Mouse (Mus musculus) 3T3-L1 (cell line): ENCODE results near the gene Pck1.
"Not testable (repeated sequence)": the region's sequence is repeated elsewhere in the genome, so short reads cannot be mapped to it uniquely, and the experiment has no call there.

Source experiments
- DNase-seq: peaks from one replicate; pipeline ENCODE4 v3.0.0-alpha.2; 2015; ENCODE audit warnings: low read depth, low spot score

Gene Pck1

DNA sequence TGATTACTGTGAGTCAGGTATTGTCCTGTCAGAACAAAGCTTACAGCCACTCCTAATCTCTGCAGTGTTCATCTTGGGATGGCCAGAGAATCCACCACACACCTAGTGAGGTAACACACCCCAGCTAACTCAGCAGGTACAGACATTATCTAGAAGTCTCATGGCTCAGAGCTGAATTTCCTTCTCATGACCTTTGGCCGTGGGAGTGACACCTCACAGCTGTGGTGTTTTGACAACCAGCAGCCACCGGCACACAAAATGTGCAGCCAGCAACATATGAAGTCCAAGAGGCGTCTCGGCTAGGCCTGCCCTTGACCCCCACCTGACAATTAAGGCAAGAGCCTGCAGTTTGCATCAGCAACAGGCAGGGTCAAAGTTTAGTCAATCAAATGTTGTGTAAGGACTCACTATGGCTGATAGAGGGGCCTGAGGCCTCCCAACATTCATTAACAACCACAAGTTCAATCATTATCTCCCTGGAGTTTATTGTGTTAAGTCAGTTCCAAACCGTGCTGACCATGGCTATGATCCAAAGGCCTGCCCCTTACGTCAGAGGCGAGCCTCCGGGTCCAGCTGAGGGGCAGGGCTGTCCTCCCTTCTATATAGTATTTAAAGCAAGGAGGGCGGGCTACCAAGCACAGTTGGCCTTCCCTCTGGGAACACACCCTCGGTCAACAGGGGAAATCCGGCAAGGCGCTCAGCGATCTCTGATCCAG is at the start of gene Pck1:
Gene Pck1, plus strand, starts transcription at position 613 of the 716 bp plus-strand sequence.
- no peak for DNase-seq

DNA sequence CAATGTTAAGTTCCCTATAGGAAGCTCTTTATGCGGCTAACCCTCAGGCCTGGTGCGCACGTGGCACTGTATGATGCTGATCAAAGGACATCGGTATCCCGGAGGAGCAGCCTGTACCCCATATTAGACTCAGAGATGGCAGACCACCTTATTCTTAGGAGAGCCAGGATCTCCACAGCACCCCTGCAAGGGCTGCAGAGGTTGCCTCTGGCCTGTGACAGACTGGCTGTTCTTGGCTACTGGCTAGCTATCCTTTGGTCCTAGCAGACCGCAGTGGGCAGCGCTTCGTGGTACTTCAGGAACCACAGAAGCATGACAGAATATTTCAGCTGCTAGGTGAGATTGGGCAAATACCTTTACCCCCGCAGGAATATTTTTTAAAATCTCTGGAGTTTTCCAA is 46.4 kb upstream of the Pck1 start:
- DNase-seq = no peak

DNA sequence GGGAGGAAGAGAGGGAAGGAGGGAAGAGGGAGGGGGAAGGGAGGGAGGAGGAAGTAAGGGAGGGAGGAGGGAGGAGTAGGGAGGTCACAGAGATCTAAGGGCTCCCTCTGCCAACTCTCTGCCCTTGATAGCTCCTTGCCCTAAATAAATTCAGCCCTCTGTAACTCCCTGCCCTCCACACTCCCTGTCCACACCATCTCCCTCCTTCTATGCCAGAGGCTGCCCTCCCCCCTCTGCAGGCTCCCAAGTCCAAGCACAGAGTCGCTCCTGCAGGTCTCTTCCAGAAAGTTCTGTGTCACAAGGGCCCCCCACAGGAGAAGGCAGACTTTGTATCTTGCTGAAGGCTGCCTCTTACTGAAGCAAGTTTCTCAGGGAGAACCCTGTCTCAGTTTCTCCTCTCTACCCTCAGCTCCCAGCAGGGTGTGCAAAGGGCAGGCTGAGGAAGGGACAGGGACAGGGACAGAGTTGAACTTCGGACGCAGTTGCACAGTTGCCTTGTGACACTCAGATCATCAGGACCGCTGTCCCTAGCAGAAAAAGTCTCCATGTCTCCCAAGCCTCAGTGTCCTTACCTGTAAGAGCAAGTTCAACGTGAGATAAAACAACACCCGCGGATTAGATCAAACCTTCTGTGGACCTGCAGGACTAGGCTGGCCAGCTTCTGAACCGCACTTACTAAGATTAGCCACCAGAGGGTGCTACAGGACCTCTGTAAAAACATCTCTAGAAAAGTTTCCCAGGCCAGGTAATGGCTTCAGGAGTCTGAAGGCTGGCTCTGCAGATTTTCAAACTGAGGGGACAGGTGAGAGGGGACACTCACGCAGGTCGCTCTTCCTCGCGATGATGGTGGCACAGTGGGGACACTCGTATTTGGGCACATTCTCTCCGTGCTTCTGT is 45.7 kb upstream of the Pck1 start:
- peak; percentile 84 for DNase-seq

DNA sequence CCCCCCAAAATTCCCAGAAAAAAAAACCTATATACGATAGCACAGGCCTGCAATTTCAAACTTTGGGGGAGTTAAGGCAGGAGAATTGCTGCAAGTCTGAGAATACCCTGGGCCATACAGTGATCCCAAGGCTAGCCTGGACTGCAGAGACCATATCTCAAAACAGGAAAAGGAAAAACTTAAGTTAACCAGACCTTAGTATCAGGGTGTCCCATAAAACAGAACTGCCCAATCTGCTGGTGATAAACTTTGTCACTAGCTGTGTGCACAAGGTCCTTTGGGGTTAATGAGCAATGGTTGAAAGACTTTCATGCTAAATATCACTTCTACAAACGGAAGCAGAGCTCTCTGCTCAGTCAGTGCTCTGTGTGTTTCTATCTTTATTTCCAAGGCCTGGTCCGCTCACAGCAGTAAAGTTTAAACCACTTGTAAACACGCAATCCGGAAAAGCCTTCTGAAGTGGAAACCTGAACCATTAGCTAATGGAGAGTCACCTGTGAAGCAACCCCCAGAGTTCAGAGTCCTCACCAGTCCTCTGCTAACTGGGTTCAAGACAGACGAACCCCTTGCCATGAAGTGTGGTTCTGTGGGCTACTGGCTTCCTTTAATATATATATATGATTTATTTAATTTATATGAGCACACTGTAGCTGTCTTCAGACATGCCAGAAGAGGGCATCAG is 44.2 kb upstream of the Pck1 start:
- no peak for DNase-seq

DNA sequence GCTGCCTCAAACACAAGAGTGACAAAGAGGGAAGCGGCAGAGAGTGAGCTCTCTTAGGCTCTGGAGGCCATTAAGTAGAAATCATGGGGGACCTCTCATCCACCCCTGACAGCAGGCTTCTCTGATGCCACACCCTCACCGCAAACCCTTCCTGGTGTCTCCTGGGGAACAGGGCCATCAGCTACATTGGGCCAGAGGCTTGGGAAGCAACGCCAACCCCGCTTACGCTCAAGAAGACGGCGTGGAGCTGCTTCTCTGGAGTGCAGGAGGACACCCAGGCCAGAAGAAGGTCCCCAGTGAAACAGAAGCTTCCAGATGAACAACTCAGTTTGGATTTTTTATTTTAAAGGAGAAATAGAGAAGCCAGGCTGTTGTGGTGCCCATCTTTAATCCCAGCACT is 43.3 kb upstream of the Pck1 start:
- no peak for DNase-seq

DNA sequence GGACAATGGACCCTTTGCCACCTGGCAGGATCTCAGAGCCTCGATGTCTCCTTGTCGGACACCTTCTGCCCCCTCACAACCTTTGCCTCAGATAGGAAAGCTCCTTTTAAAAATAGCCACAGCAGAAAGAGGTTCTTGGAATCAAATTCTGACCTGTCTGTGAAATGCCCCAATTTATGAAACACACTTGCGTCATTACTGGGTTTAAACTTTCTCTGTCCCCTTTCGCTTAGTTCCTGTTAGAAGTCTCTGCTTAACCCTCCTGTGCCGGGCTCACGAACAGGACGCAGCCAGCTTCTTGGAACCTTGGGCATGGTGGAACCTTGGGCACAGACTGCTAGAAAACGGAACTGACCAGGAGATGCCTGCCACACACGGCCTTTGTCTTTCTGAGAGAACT is 42.3 kb upstream of the Pck1 start:
- no peak for DNase-seq

DNA sequence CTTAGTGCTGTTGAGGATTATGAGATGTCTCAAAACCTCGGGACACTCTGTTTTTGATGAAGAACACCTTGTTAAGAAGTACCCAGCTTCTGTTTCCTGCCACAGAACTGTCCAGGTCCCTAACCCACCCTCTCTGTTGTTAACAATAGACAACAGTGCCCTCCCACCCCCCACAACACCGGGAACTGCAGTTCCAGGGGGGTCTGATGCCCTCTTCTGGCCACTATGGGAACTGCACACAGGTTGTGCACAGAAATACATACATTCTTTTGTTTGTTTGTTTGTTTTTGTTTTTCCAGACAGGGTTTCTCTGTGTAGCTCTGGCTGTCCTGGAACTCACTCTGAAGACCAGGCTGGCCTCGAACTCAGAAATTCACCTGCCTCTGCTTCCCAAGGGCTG is 39.1 kb upstream of the Pck1 start:
- DNase-seq = not testable (repeated sequence)

DNA sequence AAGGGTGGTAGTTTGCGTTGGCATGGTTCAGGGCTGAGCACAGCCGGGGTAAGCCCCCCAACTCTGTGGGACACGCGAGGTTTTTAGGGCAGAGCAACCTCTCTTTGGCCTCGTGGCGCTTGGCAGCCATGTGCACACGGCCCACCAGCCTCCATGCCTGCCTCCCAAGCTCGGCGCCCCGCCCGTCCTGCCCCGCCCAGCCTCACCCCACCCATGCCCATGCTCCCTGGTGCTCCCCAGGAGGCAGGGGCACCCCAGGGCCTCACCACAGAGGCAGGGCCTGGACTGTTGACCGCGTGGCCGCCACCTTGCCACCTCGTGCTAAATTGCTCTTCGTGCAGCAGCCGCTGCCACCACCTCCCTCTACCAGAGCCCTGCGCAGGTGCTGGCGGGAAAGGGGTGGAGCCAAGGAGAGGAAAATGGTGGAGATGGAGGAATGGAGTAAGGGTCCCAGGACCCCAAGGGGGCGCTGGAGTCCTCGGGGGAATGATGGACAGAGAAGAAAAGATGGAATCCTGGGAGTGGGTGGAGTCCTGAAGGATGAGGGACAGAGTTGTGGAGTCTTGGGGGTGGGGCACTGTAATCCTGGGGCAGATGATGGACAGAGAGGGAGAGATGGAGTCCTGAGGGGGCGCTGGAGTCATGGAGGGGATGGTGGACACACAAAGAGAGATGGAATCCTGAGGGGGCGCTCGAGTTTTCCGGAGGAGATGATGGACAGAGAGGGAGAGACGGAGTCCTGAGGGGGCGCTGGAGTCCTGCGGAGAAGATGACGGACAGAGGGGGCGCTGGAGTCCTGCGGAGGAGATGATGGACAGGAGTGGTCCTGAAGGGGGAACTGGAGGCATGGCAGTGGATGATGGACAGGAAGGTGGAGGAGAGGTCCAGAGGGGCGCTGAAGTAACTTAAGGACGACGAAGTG is 33.6 kb upstream of the Pck1 start, which contains the start of gene Ctcfl:
Gene Ctcfl, minus strand, starts transcription at position 503 of the 922 bp plus-strand sequence.
- no peak for DNase-seq

DNA sequence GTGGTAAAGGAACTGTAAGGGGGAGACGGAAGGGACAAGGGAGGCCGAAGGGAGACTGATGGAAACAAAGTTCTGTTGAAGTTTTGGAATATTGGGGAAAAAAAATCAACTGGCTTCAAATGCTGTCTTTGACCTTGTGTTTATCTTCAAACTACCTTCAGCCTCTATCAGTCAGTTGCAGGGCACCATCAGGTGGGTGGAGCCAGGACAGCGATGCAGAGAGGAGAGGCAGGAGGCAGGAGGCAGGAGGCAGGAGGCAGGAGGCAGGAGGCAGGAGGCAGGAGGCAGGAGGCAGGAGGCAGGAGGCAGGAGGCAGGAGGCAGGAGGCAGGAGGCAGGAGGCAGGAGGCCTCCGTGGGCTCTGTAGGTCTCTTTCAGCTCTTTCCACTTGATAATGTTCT is 32.7 kb upstream of the Pck1 start:
- DNase-seq = not testable (repeated sequence)

DNA sequence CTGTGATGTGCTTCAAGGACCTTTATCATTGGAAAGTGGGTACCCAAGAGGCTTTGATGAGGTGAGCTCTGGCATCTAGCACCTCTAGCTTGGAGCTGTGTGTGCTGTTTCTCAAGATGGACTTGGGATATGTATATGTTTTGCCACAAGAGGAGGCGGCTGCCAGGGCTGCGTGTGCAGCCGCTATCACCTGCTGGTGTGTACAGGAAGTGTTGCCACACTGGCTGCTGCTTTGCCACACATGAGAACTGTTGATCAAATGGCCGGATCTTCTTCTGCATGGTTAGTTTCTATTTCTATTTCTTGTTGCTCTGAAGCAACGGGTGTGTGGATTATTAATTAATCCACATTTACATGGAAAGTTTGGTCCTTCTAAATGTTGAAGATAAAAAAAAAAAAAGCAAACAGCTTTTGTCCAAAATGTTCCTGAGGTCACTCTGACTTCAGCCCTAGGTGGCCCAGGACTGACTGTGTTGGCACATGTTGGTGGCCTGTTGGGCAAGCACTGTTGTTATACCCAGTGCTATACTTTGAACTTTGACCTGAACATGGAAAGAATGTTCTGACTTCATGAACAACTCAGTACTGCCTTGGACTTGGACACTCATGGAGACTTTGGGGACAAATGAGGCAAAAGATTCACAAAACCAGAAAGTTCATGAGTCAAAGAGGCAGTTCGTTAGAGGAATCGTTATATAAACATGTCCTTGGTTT is 28.7 kb upstream of the Pck1 start:
- no peak for DNase-seq

DNA sequence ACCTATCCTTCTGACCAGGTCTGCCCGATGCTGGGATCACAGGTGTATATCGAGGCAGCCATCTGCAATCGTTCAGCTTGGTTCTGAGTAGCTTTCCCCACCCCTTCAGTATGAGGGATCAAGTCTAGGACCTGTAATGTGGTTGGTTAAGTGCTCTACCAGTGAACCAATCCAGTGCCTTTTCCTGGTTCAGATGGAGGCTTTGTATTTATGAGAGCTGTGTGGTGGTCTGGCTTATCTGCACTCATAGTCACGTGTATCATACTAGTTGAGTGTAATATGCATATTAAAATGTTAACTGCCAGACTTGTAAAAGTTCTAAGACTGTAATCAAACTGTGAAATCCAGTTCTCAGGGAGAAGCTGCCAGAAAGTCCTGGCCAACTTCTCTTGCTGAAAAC is 26.5 kb upstream of the Pck1 start:
- no peak for DNase-seq

DNA sequence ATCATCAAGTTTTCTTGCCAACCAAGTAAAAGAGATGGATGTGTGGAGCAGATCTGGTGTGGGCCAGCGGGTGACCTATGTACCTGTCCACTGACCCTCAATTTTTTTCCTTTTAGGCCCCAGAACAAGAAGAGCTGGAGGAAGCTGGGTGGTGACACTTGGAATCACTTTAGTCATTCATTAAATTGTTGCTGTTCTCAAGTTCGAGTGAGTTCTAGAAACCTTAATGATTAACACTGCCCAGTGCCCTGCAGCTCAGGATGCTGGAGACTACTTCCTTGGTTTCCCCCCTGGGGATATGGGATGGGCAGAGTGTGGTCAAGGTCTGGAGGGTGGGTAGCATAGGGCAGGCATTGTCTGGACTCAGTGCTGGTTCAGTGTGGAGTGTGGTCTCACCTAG is 23.7 kb upstream of the Pck1 start:
- DNase-seq = no peak

DNA sequence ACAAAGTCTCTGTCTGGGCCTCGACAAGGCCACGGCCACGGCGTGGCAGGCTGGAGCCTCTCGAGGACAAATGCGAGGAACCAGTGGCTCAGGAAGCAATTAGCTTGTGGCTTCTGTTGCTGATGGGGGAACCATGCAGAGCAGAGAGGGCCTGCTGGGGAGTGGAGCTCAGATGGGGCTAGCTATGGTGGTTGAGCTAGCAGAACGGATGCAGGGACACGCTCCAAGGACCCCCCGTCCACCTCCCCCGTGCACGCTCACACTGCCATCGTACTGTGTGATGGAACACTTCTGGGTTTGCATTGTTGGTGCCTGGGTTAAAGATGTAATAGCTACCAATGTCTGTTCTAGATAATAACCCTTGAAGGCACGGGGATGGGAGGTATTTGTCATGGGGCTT is 20.6 kb upstream of the Pck1 start:
- no peak for DNase-seq

DNA sequence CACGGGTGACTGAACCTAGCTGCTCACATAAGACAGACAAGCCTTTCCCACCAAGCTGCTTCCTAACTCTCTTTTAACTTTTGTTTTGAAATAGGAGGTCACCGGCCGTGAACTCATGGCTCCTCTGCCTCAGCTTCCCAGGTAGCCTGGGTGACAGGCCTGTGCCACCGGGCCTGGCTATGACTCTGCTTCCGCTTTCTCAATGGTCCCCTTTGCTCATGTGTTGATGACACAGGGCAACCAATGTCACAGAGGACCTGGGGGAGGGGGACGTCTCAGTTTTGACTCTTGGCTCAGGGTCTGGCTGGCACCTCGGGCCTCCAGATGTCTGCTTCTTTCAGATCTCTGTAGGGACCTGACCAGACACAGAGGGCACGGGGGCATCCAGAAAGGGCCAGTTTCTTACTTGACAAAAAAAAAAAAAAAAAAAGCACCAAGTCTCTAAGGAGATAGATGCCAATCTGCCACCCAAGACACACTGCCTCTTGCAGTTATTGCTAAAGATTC is 20.0 kb upstream of the Pck1 start:
- no peak for DNase-seq

DNA sequence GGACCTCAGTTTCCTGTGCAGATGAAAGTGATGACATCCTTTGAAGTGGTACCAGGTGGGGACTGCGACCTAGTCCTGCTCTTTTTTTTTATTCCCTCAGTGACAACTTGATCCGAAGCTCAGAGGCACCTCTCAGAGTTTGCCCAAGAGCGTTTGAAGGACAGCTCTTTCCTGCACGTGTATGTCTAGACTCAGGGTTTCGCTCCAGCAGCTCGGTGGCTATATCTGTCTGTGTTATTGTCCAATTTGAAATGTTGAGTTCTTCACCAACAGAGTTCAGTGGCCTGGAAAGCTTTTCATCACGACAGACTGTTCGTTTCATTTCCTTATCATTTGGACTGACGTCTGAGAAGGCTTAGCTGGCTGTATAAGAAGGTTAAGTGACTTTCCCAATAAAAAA is 18.2 kb upstream of the Pck1 start:
- no peak for DNase-seq

DNA sequence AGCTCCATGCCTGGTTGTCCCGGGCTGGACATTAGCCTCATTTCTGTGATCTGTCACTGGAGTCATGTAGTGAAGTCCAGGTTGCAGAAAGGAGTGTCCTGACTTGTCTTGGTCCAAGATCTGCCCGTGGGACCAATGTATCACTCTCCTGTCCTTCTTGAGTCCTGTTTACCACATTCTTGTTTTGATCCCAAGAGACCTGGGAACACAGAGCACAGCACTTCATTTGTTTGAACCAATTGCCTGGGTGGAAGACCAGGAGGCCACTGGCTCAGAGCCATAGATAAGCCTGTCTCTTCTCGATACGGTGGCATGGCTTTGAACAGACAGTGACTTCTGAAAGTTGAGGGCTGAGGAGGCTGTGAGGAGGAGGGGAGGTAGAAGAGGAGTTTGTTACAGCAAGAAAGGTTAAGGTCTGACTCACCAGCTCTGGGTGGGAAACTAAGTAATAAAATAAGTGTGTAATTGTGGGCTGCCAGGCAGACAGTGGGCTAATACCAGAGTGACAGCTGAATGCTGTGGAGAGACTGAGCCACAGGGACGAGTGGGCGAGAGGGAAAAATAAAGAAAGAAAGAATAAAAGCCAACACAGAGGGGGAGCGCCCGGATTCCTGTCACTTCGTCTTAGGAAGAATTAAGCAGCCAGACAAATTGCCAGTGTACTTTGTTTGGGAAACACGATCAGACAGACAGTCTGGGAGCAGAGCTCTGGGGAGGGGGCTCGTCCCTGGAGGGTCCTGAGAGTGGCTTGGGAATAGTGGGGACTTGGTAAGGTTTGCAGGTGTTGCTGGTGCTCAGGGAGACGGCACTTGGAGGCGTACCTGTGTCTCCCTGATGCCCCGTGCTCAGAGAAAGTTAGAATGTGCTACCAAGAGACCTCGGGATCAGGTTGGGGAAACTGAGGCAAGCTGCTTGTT is 14.3 kb upstream of the Pck1 start:
- DNase-seq = no peak

DNA sequence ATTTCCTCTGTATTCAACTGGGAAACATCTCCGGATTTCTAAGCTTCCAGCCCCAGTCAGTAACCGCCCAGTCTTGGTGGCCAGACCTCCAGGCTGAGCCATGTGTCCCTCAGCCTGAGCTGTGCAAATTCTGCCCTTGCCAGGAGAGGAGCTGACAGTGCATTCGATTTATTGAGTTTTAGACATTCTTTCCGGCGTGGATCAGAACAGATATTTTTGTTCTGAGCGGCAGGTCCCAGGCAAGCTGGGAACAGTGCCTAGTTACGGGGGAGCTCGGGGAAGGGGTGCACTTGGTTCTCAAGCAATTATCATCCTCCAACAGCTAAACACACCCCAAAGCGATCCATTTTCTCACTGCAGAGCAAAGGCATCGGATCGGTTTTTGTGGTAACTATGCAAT is 9.2 kb upstream of the Pck1 start:
- DNase-seq = no peak

DNA sequence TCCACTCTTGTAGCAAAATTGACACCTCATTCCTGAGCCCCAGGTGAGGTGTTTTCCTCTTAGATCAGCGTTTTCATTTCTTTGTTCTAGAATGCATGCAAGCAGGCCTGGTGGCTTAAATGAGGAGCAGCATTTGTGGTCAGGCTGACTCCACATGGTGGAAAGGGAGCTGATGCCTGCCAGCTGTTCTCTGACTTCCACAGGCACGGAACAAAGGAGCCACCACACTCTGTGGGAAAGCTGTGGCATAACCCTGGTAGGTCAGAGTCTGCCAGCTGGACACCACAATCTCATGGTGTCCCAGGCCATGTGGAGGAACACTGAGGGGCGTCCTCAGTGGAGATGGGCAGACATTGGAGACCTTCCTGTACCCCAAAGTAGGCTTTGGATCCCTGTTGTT is 7.0 kb upstream of the Pck1 start:
- DNase-seq = no peak

DNA sequence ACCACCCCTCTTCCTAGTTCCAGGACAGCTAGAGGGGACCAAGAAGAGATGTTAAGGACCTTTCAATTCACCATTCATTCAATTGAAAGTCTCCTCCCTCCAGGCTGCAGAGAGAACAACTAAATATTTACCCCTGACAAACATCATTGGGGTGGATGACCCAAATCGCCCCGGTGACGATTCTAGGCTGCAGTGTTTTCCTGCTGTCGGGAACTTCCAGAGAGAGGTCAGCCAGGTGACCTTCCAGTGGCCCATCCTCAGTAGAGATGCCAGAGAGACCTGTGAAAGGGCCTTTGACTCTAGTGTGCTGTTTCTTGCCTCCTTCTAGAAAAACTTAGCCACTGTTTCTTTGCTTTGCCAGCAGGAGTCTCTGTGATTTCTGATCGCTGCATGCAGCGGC is 6.1 kb upstream of the Pck1 start:
- DNase-seq = no peak
